Mouse (Mus musculus): ENCODE data around the gene Bcl9l. TPM values are rescaled to one million over a fixed set of nuclear protein-coding genes. Genes with fewer than 3 reads are reported as not detected.

Gene Bcl9l
- polyA plus RNA-seq, 1 experiment from 2014 or later, result 11.9 TPM

DNA sequence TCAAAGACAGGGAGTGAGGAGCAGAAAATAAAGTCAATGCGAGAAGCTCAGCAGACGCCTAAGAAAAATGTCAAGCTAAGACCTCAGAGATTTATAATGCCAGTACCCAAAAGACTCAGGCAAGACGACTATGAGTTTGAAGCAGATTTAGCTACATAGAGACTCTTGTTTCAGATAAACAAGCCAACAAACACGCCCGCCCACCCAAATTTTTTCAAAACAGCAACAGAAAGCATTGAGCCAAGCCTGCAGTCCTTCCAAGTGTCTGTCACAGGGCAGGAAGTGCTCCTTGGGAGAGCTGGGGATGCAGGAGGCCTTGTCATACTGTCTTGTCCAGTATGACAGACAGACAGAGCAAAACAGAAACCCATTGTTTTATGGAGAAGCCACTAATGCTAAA lies 41.1 kb downstream of the Bcl9l start:
- Histone ChIP-seq H3K27ac (replicated peaks) (no peak overlapping the region), H3K4me3 (no peak overlapping the region), H3K36me3 (no peaks in the 10 kb centered on the region), H3K9me3 (no peaks in the 10 kb centered on the region), H3K27me3 (no peaks in the 10 kb centered on the region), H3K4me1 (replicated peaks) (no peaks in the 10 kb centered on the region), H3K9ac (no peak overlapping the region), H3K4me2 (no peak overlapping the region)
- WGBS, result 75% methylated on average over 5 of the region's 5 CpGs
- ATAC-seq (ENCODE audit: low FRiP score, low read depth), result no peak

GRCm38 (mm10) chr9:44524235-44524826 lies 41.7 kb downstream of the Bcl9l start:
- 75% methylated on average over 5 of the region's 5 CpGs for WGBS
- Histone ChIP-seq H3K4me1 (replicated peaks) (no peaks in the 10 kb centered on the region), H3K4me2 (no peak overlapping the region), H3K9me3 (no peaks in the 10 kb centered on the region), H3K27ac (replicated peaks) (no peak overlapping the region), H3K9ac (no peak overlapping the region), H3K27me3 (no peaks in the 10 kb centered on the region), H3K36me3 (no peaks in the 10 kb centered on the region), H3K4me3 (no peak overlapping the region)
- no peak for ATAC-seq (ENCODE audit: low FRiP score, low read depth)

DNA sequence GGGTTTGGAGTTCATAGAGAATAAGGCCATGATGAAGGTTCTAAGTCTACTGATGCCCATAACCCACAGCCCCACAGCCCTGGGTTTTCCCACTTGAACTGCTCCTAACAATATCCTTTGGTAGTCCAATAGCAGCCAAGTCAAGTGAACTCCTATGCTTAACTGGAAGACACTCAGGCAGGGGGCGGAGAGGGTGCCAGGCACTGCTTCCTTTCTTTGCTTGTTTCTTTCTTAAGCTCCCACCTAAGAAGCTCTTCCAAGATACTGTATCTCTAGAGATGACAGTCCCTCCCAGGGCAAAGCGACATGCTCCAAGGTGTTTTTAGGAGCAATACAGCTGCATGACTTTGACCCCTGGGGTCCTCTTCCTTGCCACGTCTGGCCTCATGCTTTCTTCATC lies 42.4 kb downstream of the Bcl9l start:
- no peak overlapping the region for H3K4me2 ChIP-seq
- no peak overlapping the region for H3K27ac ChIP-seq (replicated peaks)
- H3K9ac ChIP-seq, result no peak overlapping the region
- no peaks in the 10 kb centered on the region for H3K4me1 ChIP-seq (replicated peaks)
- H3K9me3 ChIP-seq, result no peaks in the 10 kb centered on the region
- no peak for ATAC-seq (ENCODE audit: low FRiP score, low read depth)
- no peaks in the 10 kb centered on the region for H3K36me3 ChIP-seq
- WGBS, result 79% methylated on average over 3 of the region's 3 CpGs
- no peak overlapping the region for H3K4me3 ChIP-seq
- H3K27me3 ChIP-seq, result no peaks in the 10 kb centered on the region

- H3K4me2 ChIP-seq, result no peak overlapping the region
- no peak overlapping the region for H3K9ac ChIP-seq
- no peaks in the 10 kb centered on the region for H3K9me3 ChIP-seq
- no peak overlapping the region for H3K4me3 ChIP-seq
- no peak overlapping the region for H3K27ac ChIP-seq (replicated peaks)
- H3K36me3 ChIP-seq, result no peaks in the 10 kb centered on the region
- no peaks in the 10 kb centered on the region for H3K27me3 ChIP-seq
- ATAC-seq (ENCODE audit: low FRiP score, low read depth), result no peak
- no peaks in the 10 kb centered on the region for H3K4me1 ChIP-seq (replicated peaks)
- WGBS, result 88% methylated on average over 8 of the region's 8 CpGs
Measured at GRCm38 (mm10) chr9:44525589-44525988, 43.0 kb downstream of the Bcl9l start.

- no peak overlapping the region for H3K9ac ChIP-seq
- no peak overlapping the region for H3K4me2 ChIP-seq
- no peak overlapping the region for H3K4me3 ChIP-seq
- no peaks in the 10 kb centered on the region for H3K9me3 ChIP-seq
- H3K27me3 ChIP-seq, result no peaks in the 10 kb centered on the region
- no peaks in the 10 kb centered on the region for H3K36me3 ChIP-seq
- H3K4me1 ChIP-seq (replicated peaks), result no peaks in the 10 kb centered on the region
- 44% methylated on average over 9 of the region's 9 CpGs for WGBS
- no peak overlapping the region for H3K27ac ChIP-seq (replicated peaks)
- ATAC-seq (ENCODE audit: low FRiP score, low read depth), result no peak
Measured at GRCm38 (mm10) chr9:44526337-44527112, 43.9 kb downstream of the Bcl9l start.

- Histone ChIP-seq H3K4me3 (no peak overlapping the region), H3K4me2 (no peak overlapping the region), H3K27ac (replicated peaks) (no peak overlapping the region), H3K27me3 (no peaks in the 10 kb centered on the region), H3K36me3 (no peaks in the 10 kb centered on the region), H3K4me1 (replicated peaks) (no peaks in the 10 kb centered on the region), H3K9me3 (no peaks in the 10 kb centered on the region), H3K9ac (no peak overlapping the region)
- no peak for ATAC-seq (ENCODE audit: low FRiP score, low read depth)
- 85% methylated on average over 8 of the region's 8 CpGs for WGBS
Measured at GRCm38 (mm10) chr9:44528340-44528739, 45.7 kb downstream of the Bcl9l start.

DNA sequence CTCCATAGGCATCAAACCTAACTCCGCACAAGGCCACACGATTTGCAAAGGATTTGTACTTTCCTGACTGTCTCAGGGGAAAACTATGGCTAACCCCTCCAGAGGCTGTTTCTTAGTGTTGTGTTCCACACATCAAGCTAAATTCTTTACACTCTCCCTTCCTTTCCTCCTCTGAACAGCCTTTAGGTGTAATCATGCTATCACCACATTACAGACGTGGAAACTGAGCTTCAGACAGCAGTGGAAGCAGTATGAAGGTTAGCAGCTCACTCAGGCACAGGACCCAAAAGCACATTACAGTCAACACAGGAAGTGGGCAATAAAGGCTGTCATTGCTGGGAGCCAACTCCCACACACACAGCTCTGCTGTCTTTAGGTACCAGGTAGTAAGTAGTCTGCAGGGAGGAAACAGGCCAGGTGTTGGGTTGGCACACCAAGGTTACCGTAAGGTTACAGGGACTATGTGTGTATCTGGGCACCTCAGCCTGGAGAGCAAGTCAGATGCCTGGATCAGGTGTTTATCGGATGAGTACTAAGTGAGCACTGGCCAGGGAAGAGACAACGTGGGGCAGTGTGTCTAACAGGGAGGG lies 50.5 kb downstream of the Bcl9l start:
- 88% methylated on average over 6 of the region's 6 CpGs for WGBS
- H3K4me3 ChIP-seq, result no peak overlapping the region
- no peaks in the 10 kb centered on the region for H3K27me3 ChIP-seq
- H3K27ac ChIP-seq (replicated peaks), result no peak overlapping the region
- H3K9me3 ChIP-seq, result no peaks in the 10 kb centered on the region
- H3K4me2 ChIP-seq, result no peak overlapping the region
- ATAC-seq (ENCODE audit: low FRiP score, low read depth), result no peak
- H3K36me3 ChIP-seq, result no peaks in the 10 kb centered on the region
- H3K9ac ChIP-seq, result no peak overlapping the region
- H3K4me1 ChIP-seq (replicated peaks), result no peaks in the 10 kb centered on the region

DNA sequence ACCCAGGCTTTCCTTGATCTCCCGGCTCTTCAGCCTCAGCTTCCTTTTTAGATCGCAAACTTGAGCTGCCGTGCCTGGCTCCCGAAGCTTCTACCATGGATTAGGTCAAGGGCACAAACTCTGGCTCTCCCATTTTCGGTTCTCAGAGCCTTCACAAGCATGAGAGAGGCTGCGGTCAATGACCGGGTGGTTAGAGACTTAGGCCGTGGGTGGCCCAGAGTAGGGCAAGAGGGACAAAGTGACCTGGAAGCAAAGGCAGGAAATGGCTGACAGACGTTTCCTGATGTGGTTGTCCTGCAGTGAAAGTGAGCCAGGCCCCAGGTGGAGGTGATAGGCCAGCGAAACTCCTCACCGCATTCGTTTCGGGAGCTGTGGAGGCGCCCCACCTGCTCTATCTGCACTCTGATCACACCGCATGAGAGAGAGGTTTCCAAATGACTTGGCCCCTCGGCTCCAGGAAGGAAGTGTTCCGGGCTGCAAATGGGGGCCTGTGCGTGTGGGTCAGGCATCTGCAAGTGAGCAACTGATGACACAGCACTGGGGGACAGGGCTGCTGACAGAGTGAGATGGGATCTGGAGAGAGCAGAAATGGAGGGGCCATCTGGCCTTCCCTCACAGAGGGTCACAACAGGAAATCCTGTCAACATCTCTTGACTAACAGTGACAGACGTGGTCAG lies 55.1 kb downstream of the Bcl9l start:
- Histone ChIP-seq H3K4me1 (replicated peaks) (no peaks in the 10 kb centered on the region), H3K27ac (replicated peaks) (no peak overlapping the region), H3K9me3 (no peaks in the 10 kb centered on the region), H3K9ac (no peak overlapping the region), H3K36me3 (no peaks in the 10 kb centered on the region), H3K27me3 (no peaks in the 10 kb centered on the region), H3K4me3 (no peak overlapping the region), H3K4me2 (no peak overlapping the region)
- ATAC-seq (ENCODE audit: low FRiP score, low read depth), result no peak
- WGBS, result 81% methylated on average over 19 of the region's 19 CpGs

GRCm38 (mm10) chr9:44539816-44540421 lies 57.3 kb downstream of the Bcl9l start:
- no peak for ATAC-seq (ENCODE audit: low FRiP score, low read depth)
- no peaks in the 10 kb centered on the region for H3K36me3 ChIP-seq
- H3K27ac ChIP-seq (replicated peaks), result no peak overlapping the region
- H3K9ac ChIP-seq, result no peak overlapping the region
- H3K4me3 ChIP-seq, result no peak overlapping the region
- H3K4me1 ChIP-seq (replicated peaks), result no peaks in the 10 kb centered on the region
- WGBS, result 63% methylated on average over 2 of the region's 2 CpGs
- no peaks in the 10 kb centered on the region for H3K9me3 ChIP-seq
- no peak overlapping the region for H3K4me2 ChIP-seq
- no peaks in the 10 kb centered on the region for H3K27me3 ChIP-seq

- H3K4me3 ChIP-seq, result no peak overlapping the region
- H3K27ac ChIP-seq (replicated peaks), result no peak overlapping the region
Measured at GRCm38 (mm10) chr9:44540676-44541075, 58.1 kb downstream of the Bcl9l start.

DNA sequence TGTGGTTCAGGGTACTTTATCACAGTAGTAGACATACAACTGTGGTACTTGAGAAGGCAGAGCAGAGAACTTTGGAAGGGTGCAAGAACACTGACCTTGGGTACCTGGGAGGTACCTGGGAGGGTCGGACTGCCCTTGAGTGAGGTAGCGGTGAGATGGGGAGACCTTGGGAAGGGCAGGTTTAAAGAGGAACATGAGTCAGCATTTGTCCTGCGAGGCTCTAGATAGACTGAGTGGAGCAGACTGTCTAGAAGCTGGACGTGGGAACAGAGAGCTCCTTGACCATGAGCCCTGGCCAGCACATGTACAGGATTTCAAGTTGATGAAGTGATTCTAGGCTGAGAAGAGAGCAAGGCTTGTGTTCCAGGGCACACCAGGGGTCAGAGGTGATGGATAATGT lies 59.7 kb downstream of the Bcl9l start:
- no peak overlapping the region for H3K4me2 ChIP-seq
- no peak for ATAC-seq (ENCODE audit: low FRiP score, low read depth)
- WGBS, result 88% methylated on average over 4 of the region's 4 CpGs
- H3K36me3 ChIP-seq, result no peaks in the 10 kb centered on the region
- H3K9me3 ChIP-seq, result no peaks in the 10 kb centered on the region
- H3K27ac ChIP-seq (replicated peaks), result no peak overlapping the region
- no peak overlapping the region for H3K4me3 ChIP-seq
- no peaks in the 10 kb centered on the region for H3K4me1 ChIP-seq (replicated peaks)
- no peak overlapping the region for H3K9ac ChIP-seq
- H3K27me3 ChIP-seq, result no peaks in the 10 kb centered on the region

More at GRCm38 (mm10) chr9:44540676-44541075, 58.1 kb downstream of the Bcl9l start:
- 85% methylated on average over 3 of the region's 3 CpGs for WGBS
- H3K9me3 ChIP-seq, result no peaks in the 10 kb centered on the region
- ATAC-seq (ENCODE audit: low FRiP score, low read depth), result no peak
- no peak overlapping the region for H3K4me2 ChIP-seq
- H3K4me1 ChIP-seq (replicated peaks), result no peaks in the 10 kb centered on the region
- H3K36me3 ChIP-seq, result no peaks in the 10 kb centered on the region
- no peak overlapping the region for H3K9ac ChIP-seq
- H3K27me3 ChIP-seq, result no peaks in the 10 kb centered on the region

DNA sequence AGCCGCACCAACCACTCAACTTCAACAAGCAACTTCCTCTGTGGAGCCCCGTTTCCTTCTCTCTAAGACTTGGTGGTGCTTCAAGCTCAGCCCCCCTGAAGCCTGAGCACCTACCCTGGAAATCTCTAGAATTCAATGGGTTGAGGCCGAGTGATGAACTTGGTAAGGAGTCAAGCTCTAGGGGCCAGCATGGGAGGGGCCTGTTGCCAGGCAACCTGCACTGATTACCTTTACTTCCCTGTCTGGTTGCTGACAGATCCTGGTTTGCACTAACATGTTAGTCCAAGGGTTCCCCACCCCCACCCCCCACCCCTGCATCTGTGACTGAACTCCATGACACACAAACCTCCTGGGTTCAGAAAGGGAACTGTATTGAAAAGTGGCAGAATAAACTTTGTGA lies 62.4 kb downstream of the Bcl9l start:
- no peak overlapping the region for H3K27ac ChIP-seq (replicated peaks)
- 74% methylated on average over 3 of the region's 3 CpGs for WGBS
- no peak overlapping the region for H3K4me3 ChIP-seq

More for the DNA sequence above, 62.4 kb downstream of the Bcl9l start:
- Histone ChIP-seq H3K9me3 (no peaks in the 10 kb centered on the region), H3K36me3 (no peaks in the 10 kb centered on the region), H3K27me3 (no peaks in the 10 kb centered on the region), H3K9ac (no peak overlapping the region), H3K4me2 (no peak overlapping the region), H3K4me1 (replicated peaks) (no peaks in the 10 kb centered on the region)
- no peak for ATAC-seq (ENCODE audit: low FRiP score, low read depth)
